Mouse (Mus musculus): ENCODE data around the gene Cirbp.

DNA sequence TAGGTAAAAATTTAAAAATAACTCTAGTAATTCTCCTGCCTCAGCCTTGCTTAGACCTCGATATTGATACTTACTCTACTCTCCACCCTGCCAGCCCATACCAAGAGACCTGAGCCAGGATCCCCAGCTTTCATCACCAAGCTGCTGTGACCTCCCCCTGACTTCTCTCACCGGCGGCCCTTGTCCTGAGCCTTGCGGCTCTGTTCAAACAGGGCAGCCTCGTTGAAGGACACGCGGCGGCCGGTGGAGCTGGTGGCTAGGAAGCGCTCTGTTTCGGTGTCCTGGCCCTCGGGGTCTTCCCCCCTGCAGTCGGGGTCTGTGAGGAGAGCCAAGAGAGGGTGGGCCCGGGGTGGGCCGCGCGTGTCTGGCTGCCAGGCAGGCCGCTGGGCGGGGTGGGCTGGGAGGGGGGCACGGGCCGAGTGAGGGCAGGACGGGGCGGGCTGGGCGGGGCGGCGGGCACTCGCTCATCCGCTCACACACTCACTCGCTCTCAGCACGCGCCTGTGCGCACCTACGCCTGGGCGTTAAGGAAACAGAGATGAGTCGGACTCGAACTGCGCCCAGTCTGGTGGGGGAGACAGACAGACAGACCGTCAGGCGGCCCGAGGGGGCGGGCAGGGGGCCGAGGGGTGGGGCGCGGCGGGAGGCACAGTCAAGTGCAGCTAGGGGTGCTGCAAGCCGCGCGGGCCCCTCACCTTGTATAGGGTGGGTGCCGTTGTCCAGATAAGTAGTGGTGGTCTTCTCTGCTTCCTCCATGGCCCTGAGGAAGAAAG, 29.4 kb upstream of the Cirbp start:
- TF ChIP-seq CTCF (IDR thresholded peaks at IDR 0.05; ENCODE audit: borderline replicate concordance, insufficient read depth, low read length), result no peak
- no peak for TF ChIP-seq POLR2A (IDR thresholded peaks at IDR 0.05; ENCODE audit: low read depth, low read length)
